Mouse (Mus musculus) liver, embryonic 11.5 days (tissue): ENCODE measurements around the gene Man2a1. TPM values are rescaled to one million over a fixed set of nuclear protein-coding genes. Genes with fewer than 3 reads are reported as not detected.

Experiments
- ATAC-seq: fragments of 200-750 bp; cut with Nextera tagmentation; replicated peaks from 2 replicates; pipeline ENCODE4 v1.8.0; 2017; ENCODE audit warnings: moderate number of reproducible peaks, mild to moderate bottlenecking, moderate TSS enrichment, moderate library complexity; ENCODE audit not compliant: low FRiP score
- DNase-seq: peaks from one replicate; pipeline ENCODE4 v3.0.0-alpha.2; 2017; ENCODE audit warnings: low spot score
- H3K27ac ChIP-seq: fragments of 300-500 bp; sonication (generic); 2 replicates; pipeline ENCODE4 v1.5.1; 2014; ENCODE audit warnings: mild to moderate bottlenecking, low read depth, low read length, control low read depth
- H3K27me3 ChIP-seq: fragments of 300-500 bp; sonication (generic); replicated peaks from 2 replicates; pipeline ENCODE4 v1.6.1; 2014; ENCODE audit warnings: low read length, mixed read lengths; ENCODE audit not compliant: control insufficient read depth, insufficient read depth
- H3K36me3 ChIP-seq: fragments of 300-500 bp; sonication (generic); 2 replicates; pipeline ENCODE4 v1.6.1; 2014; ENCODE audit warnings: mild to moderate bottlenecking, low read length, moderate library complexity, mixed read lengths; ENCODE audit not compliant: control insufficient read depth, insufficient read depth
- H3K4me1 ChIP-seq: fragments of 300-500 bp; sonication (generic); replicated peaks from 2 replicates; pipeline ENCODE4 v1.6.1; 2014; ENCODE audit warnings: low read length, mixed read lengths; ENCODE audit not compliant: control insufficient read depth, insufficient read depth
- H3K4me2 ChIP-seq: fragments of 300-500 bp; sonication (generic); 2 replicates; pipeline ENCODE4 v1.6.1; 2014; ENCODE audit warnings: mild to moderate bottlenecking, control low read depth, moderate library complexity
- H3K4me3 ChIP-seq: fragments of 300-500 bp; sonication (generic); 2 replicates; pipeline ENCODE4 v1.5.1; 2014; ENCODE audit warnings: low read depth, low read length, control low read depth
- H3K9ac ChIP-seq: fragments of 300-500 bp; sonication (generic); 2 replicates; pipeline ENCODE4 v1.6.1; 2014; ENCODE audit warnings: low read depth, low read length, control low read depth
- H3K9me3 ChIP-seq: fragments of 300-500 bp; sonication (generic); 2 replicates; pipeline ENCODE4 v1.6.1; 2016; ENCODE audit warnings: low read length, inconsistent platforms, mixed read lengths; ENCODE audit not compliant: control insufficient read depth
- WGBS: fragments of 180-500 bp; shearing (Covaris S2); extraction: QIAGEN DNeasy Blood & Tissue Kit; methylation state at CpG from one replicate; pipeline ENCODE4 v1.1.7; 2014; 5-methylcytosine and 5-hydroxymethylcytosine counted together
- polyA plus RNA-seq: library from polyadenylated mRNA; unstranded; fragments of >200 nt; fragmentation: Nextera tagmentation; extraction: Ambion mirVana; gene quantifications from 2 replicates; pipeline ENCODE4 v1.2.1, GENCODE M21; 2014

Gene Man2a1
- polyA plus RNA-seq, 1 experiment from 2014 or later = 6.8 TPM

- no peaks in the 10 kb centered on the region for H3K4me1 ChIP-seq
- H3K36me3 ChIP-seq = peaks cover 13% of the 10 kb centered on the region
- no peak for ATAC-seq
- no peak overlapping the region for H3K4me3 ChIP-seq
- H3K4me2 ChIP-seq = no peak overlapping the region
- WGBS = 93% methylated on average over 9 of the region's 9 CpGs
- 0 out of 2 replicates have a peak, but pooled peaks cover 3% of the 10 kb centered on the region for H3K9me3 ChIP-seq
- H3K27ac ChIP-seq = no peak overlapping the region
- H3K9ac ChIP-seq = no peak overlapping the region
- DNase-seq = no peak
- H3K27me3 ChIP-seq = no peaks in the 10 kb centered on the region
Observed at GRCm38 (mm10) chr17:64650702-64651101, 50.2 kb downstream of the Man2a1 start.

DNA sequence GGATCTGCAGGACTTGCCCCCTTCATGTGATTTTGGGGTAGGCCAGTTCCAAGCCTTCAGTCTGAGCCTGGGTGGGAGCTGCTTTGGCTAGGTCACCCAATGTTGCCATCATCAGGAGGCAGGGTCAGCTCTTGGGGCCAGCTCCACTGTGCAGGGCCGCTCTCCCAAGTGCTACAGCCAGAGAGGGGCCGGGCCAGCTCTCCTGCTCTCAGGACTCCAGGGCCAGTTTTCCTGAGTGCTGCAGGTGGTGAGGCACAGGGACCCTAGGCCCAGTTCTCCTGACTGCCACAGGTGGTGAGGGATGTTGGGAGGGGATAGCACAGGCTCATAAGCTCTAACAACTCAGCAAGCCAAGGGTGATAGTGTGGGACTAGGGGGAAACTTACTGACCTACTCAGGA, 53.1 kb downstream of the Man2a1 start:
- no peak for DNase-seq

DNA sequence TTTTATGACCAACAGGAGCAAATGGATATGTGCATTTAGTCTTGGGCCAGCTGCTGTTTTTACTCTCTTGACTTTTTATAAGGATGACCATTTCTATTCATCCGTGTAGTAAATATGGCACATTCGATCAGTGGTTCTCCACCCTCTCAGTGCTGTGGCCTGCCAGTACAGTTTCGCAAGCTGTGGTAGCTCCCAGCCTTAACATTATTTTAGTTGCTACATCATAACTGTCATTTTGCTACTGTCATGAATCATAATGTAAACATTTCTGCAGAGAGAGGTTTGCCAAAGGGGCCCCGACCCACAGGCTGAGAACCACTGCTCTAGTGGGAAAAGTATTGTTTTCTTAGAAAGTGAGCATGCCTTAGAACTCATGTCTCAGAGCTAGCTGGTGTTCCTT, 59.1 kb downstream of the Man2a1 start:
- Histone ChIP-seq H3K9me3 (no peaks in the 10 kb centered on the region), H3K9ac (no peak overlapping the region), H3K4me2 (no peak overlapping the region), H3K27ac (no peak overlapping the region), H3K4me1 (no peaks in the 10 kb centered on the region), H3K27me3 (no peaks in the 10 kb centered on the region), H3K4me3 (no peak overlapping the region), H3K36me3 (peaks cover 9% of the 10 kb centered on the region; the same call in 1 of the 2 replicates)
- WGBS = 86% methylated on average over 4 of the region's 4 CpGs
- ATAC-seq = no peak
- no peak for DNase-seq

More for the DNA sequence above, 53.1 kb downstream of the Man2a1 start:
- Histone ChIP-seq H3K9ac (no peak overlapping the region), H3K4me1 (no peaks in the 10 kb centered on the region), H3K9me3 (0 out of 2 replicates have a peak, but pooled peaks cover 3% of the 10 kb centered on the region), H3K27me3 (no peaks in the 10 kb centered on the region), H3K4me3 (no peak overlapping the region), H3K4me2 (no peak overlapping the region), H3K27ac (no peak overlapping the region), H3K36me3 (peaks cover 19% of the 10 kb centered on the region)
- 94% methylated on average over 2 of the region's 2 CpGs for WGBS
- ATAC-seq = no peak

DNA sequence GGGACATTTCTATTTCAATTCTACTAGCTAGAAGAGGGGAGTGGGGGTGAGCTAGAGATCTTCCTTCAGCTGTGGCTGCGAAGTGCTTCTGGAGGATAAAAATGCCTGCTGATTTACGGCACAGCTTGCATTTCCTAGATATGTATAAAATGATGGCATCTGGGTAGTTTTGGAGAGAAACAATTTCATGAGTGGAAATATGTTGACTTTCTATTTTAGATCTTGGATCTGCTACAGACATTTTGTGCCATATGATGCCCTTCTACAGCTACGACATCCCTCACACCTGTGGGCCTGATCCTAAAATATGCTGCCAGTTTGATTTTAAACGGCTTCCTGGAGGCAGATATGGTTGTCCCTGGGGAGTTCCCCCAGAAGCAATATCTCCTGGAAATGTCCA, 66.0 kb downstream of the Man2a1 start:
- Histone ChIP-seq H3K4me3 (no peak overlapping the region), H3K27ac (no peak overlapping the region), H3K36me3 (peaks cover 13% of the 10 kb centered on the region; the same call in 1 of the 2 replicates), H3K4me2 (no peak overlapping the region), H3K4me1 (no peaks in the 10 kb centered on the region), H3K9ac (no peak overlapping the region), H3K27me3 (no peaks in the 10 kb centered on the region), H3K9me3 (no peaks in the 10 kb centered on the region)
- DNase-seq (no peak), ATAC-seq (no peak)
- WGBS = 89% methylated on average over 4 of the region's 4 CpGs

- no peak for DNase-seq
- H3K27ac ChIP-seq = no peak overlapping the region
- H3K4me3 ChIP-seq = no peak overlapping the region
- no peak overlapping the region for H3K4me2 ChIP-seq
- ATAC-seq = no peak
- no peaks in the 10 kb centered on the region for H3K27me3 ChIP-seq
- no peaks in the 10 kb centered on the region for H3K9me3 ChIP-seq
- peaks cover 13% of the 10 kb centered on the region; the same call in 1 of the 2 replicates for H3K36me3 ChIP-seq
- H3K4me1 ChIP-seq = no peaks in the 10 kb centered on the region
- H3K9ac ChIP-seq = no peak overlapping the region
- 71% methylated on average over 5 of the region's 5 CpGs for WGBS
Observed at GRCm38 (mm10) chr17:64668504-64668903, 68.0 kb downstream of the Man2a1 start.

DNA sequence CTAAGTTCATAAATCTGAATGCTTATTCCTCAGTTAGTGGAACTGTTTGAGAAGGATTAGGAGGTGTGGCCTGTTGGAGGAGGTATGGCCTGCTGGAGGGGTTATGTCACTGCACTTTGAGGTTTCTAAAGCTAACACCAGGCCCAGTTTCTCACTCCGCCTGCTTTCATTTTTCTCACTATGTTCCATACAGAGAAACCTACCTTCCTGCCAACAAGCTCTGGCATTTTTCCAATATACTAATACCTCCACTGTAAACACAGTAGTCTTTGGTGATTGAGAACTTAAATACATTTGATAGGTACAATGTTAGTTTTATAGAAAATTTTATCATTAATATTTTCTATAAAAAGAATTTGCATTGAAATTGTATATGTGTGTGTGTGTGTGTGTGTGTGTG, 73.9 kb downstream of the Man2a1 start:
- H3K36me3 ChIP-seq = peaks cover 19% of the 10 kb centered on the region; the same call in 1 of the 2 replicates

GRCm38 (mm10) chr17:64674980-64675379, 74.4 kb downstream of the Man2a1 start:
- no peak overlapping the region for H3K9ac ChIP-seq

More for the DNA sequence above, 73.9 kb downstream of the Man2a1 start:
- Histone ChIP-seq H3K9me3 (peaks cover 2% of the 10 kb centered on the region; the same call in 1 of the 2 replicates), H3K4me2 (no peak overlapping the region), H3K9ac (no peak overlapping the region), H3K4me3 (no peak overlapping the region), H3K27ac (no peak overlapping the region), H3K4me1 (no peaks in the 10 kb centered on the region), H3K27me3 (no peaks in the 10 kb centered on the region)
- DNase-seq (no peak), ATAC-seq (no peak)
- 81% methylated on average over 1 of the region's 1 CpGs for WGBS

DNA sequence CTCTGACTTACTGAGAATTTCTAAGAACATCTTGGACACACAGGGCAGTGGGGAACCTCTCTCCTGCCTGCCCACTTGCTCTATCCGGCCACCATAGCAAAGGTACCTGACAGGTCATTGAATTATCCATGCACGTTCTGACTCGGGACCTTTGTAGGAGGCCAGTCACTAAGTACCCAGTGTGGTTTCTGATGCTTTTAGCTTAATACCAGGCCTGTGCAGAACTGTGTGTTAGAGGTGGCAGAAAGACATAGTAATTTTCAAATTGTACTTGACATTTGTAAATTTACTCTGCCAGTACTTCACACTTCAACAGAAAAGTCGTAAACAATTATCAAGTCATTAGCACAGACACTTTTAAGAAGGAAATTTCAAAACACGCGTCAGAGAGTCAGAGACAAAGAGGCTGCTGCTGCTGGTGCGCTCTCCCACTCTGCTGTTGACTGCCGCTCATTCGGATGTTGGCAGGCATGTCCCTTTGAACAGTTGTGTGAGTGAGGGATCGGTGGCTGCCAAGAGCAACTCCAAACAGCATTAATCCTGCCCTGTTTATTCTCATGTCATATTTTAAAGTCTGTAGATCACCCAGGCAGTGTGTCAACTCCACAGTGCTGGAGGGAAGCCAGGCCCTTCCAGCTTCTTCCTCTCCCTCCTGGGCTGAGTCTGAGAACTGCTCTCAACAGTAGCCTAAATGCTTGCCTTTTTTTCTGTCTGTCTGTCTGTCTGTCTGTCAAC, 76.4 kb downstream of the Man2a1 start:
- H3K27me3 ChIP-seq = no peaks in the 10 kb centered on the region
- H3K9ac ChIP-seq = no peak overlapping the region
- no peak overlapping the region for H3K4me2 ChIP-seq
- H3K9me3 ChIP-seq = peaks cover 2% of the 10 kb centered on the region; the same call in 1 of the 2 replicates
- H3K4me3 ChIP-seq = no peak overlapping the region
- no peaks in the 10 kb centered on the region for H3K4me1 ChIP-seq
- 75% methylated on average over 10 of the region's 10 CpGs for WGBS
- H3K36me3 ChIP-seq = peaks cover 7% of the 10 kb centered on the region; the same call in 1 of the 2 replicates
- DNase-seq (no peak), ATAC-seq (no peak)
- no peak overlapping the region for H3K27ac ChIP-seq

More at GRCm38 (mm10) chr17:64674980-64675379, 74.4 kb downstream of the Man2a1 start:
- Histone ChIP-seq H3K4me1 (no peaks in the 10 kb centered on the region), H3K4me2 (no peak overlapping the region), H3K4me3 (no peak overlapping the region), H3K27me3 (no peaks in the 10 kb centered on the region), H3K9me3 (peaks cover 2% of the 10 kb centered on the region; the same call in 1 of the 2 replicates), H3K36me3 (peaks cover 15% of the 10 kb centered on the region; the same call in 1 of the 2 replicates), H3K27ac (no peak overlapping the region)
- no peak for ATAC-seq
- 91% methylated on average over 6 of the region's 6 CpGs for WGBS
- no peak for DNase-seq

DNA sequence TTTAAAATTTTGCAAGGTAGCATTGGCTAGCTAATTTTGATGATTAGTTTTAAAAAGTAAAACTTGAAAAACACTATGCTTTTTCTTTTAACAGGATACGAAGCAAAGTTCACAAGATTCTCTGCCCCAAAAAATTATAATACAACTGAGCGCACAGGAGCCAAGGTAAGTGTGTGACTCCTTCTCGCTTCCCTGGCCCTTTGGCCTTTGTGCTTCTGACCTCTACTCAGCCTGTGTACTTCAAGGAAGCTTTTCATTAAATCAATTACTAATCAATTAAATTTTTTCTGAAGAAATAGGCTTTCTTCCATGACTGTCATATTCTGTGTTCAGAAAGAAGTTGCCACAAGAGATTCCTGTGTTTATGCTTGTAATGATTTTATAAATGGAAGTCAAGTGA, 80.9 kb downstream of the Man2a1 start:
- Histone ChIP-seq H3K36me3 (peaks cover 3% of the 10 kb centered on the region; the same call in 1 of the 2 replicates), H3K27me3 (no peaks in the 10 kb centered on the region), H3K27ac (no peak overlapping the region), H3K4me2 (no peak overlapping the region), H3K9me3 (no peaks in the 10 kb centered on the region), H3K4me3 (no peak overlapping the region), H3K4me1 (no peaks in the 10 kb centered on the region; the same call in 1 of the 2 replicates), H3K9ac (no peak overlapping the region)
- no peak for DNase-seq
- WGBS = 90% methylated on average over 3 of the region's 3 CpGs
- no peak for ATAC-seq
